Mouse (Mus musculus) neural tube, embryonic 15.5 days (tissue): ENCODE measurements around the gene Asb18. TPM values are rescaled to one million over a fixed set of nuclear protein-coding genes. Genes with fewer than 3 reads are reported as not detected.

Source experiments
- ATAC-seq: fragments of 200-750 bp; cut with Nextera tagmentation; 2 replicates; pipeline ENCODE4 v1.8.0; 2017; ENCODE audit warnings: mild to moderate bottlenecking, moderate TSS enrichment, moderate library complexity; ENCODE audit not compliant: low FRiP score
- H3K27ac ChIP-seq: fragments of 300-500 bp; sonication (generic); replicated peaks from 2 replicates; pipeline ENCODE4 v1.5.1; 2015; ENCODE audit warnings: mild to moderate bottlenecking, inconsistent platforms
- H3K27me3 ChIP-seq: fragments of 300-500 bp; sonication (generic); replicated peaks from 2 replicates; pipeline ENCODE4 v1.6.1; 2015; ENCODE audit warnings: inconsistent platforms
- H3K36me3 ChIP-seq: fragments of 300-500 bp; sonication (generic); 2 replicates; pipeline ENCODE4 v1.6.1; 2015; ENCODE audit warnings: inconsistent platforms
- H3K4me1 ChIP-seq: fragments of 300-500 bp; sonication (generic); 2 replicates; pipeline ENCODE4 v1.6.1; 2015; ENCODE audit warnings: inconsistent platforms
- H3K4me2 ChIP-seq: fragments of 300-500 bp; sonication (generic); 2 replicates; pipeline ENCODE4 v1.6.1; 2015; ENCODE audit warnings: inconsistent platforms, mild to moderate bottlenecking, moderate library complexity
- H3K4me3 ChIP-seq: fragments of 300-500 bp; sonication (generic); replicated peaks from 2 replicates; pipeline ENCODE4 v1.5.1; 2015; ENCODE audit warnings: mild to moderate bottlenecking, inconsistent platforms
- H3K9ac ChIP-seq: fragments of 300-500 bp; sonication (generic); replicated peaks from 2 replicates; pipeline ENCODE4 v1.6.1; 2015; ENCODE audit warnings: mild to moderate bottlenecking, inconsistent platforms
- H3K9me3 ChIP-seq: fragments of 300-500 bp; sonication (generic); replicated peaks from 2 replicates; pipeline ENCODE4 v1.6.1; 2016; ENCODE audit warnings: inconsistent platforms
- WGBS: fragments of 180-500 bp; shearing (Covaris S2); methylation state at CpG from one replicate; pipeline ENCODE4 v1.1.7; 2015; ENCODE audit warnings: mixed read lengths; 5-methylcytosine and 5-hydroxymethylcytosine counted together
- polyA plus RNA-seq: library from polyadenylated mRNA; unstranded; fragments of >200 nt; fragmentation: Nextera tagmentation; extraction: Ambion mirVana; gene quantifications from 2 replicates; pipeline ENCODE4 v1.2.1, GENCODE M21; 2015

Asb18 gene
- 0.64 and 0.72 TPM in 2 replicates for polyA plus RNA-seq

GRCm38 (mm10) chr1:90014446-90014845 is at the start of gene Asb18:
Gene Asb18 (minus strand): TSS chr1:90014666.
- no peak for ATAC-seq

GRCm38 (mm10) chr1:90060599-90060998 is 46.1 kb upstream of the Asb18 start:
- Histone ChIP-seq H3K9me3 (no peaks in the 10 kb centered on the region), H3K4me2 (no peak overlapping the region), H3K27me3 (no peaks in the 10 kb centered on the region), H3K9ac (no peak overlapping the region), H3K4me1 (no peaks in the 10 kb centered on the region), H3K36me3 (no peaks in the 10 kb centered on the region), H3K4me3 (no peak overlapping the region), H3K27ac (no peak overlapping the region)
- peak; percentile 53; the same call in 1 of the 2 replicates for ATAC-seq
- 21% methylated on average over 7 of the region's 7 CpGs for WGBS

More at GRCm38 (mm10) chr1:90014446-90014845, at the start of gene Asb18:
- 82% methylated on average over 5 of the region's 5 CpGs for WGBS
- Histone ChIP-seq H3K4me2 (no peak within 1 kb of the TSS), H3K27me3 (no peaks in the 10 kb centered on the region), H3K4me3 (no peak within 1 kb of the TSS), H3K27ac (no peak within 1 kb of the TSS), H3K9ac (no peak within 1 kb of the TSS), H3K9me3 (no peaks in the 10 kb centered on the region), H3K4me1 (no peaks in the 10 kb centered on the region), H3K36me3 (no peaks in the 10 kb centered on the region)

GRCm38 (mm10) chr1:90060054-90060453 is 45.6 kb upstream of the Asb18 start:
- no peak for ATAC-seq
- no peaks in the 10 kb centered on the region for H3K36me3 ChIP-seq
- H3K4me2 ChIP-seq: no peak overlapping the region
- H3K9me3 ChIP-seq: no peaks in the 10 kb centered on the region
- no peak overlapping the region for H3K4me3 ChIP-seq
- no peak overlapping the region for H3K9ac ChIP-seq
- no peak overlapping the region for H3K27ac ChIP-seq
- no peaks in the 10 kb centered on the region for H3K27me3 ChIP-seq
- WGBS: 74% methylated on average over 3 of the region's 3 CpGs
- no peaks in the 10 kb centered on the region for H3K4me1 ChIP-seq

- Histone ChIP-seq H3K9ac (no peak overlapping the region), H3K9me3 (no peaks in the 10 kb centered on the region), H3K27me3 (no peaks in the 10 kb centered on the region), H3K36me3 (no peaks in the 10 kb centered on the region), H3K4me3 (no peak overlapping the region), H3K27ac (no peak overlapping the region), H3K4me2 (no peak overlapping the region), H3K4me1 (peaks cover 26% of the 10 kb centered on the region)
- WGBS: 78% methylated on average over 4 of the region's 4 CpGs
- ATAC-seq: no peak
Measured at GRCm38 (mm10) chr1:90054991-90055390, 40.5 kb upstream of the Asb18 start.

- H3K9me3 ChIP-seq: no peaks in the 10 kb centered on the region
- 19% methylated on average over 5 of the region's 5 CpGs for WGBS
- ATAC-seq: 0 out of 2 replicates have a peak, but pooled peaks have one; percentile 36
- no peaks in the 10 kb centered on the region for H3K36me3 ChIP-seq
- no peak overlapping the region for H3K9ac ChIP-seq
- no peaks in the 10 kb centered on the region; the same call in 1 of the 2 replicates for H3K27me3 ChIP-seq
- peaks cover 30% of the 10 kb centered on the region for H3K4me1 ChIP-seq
- H3K4me2 ChIP-seq: no peak overlapping the region
- H3K4me3 ChIP-seq: no peak overlapping the region
- no peak overlapping the region for H3K27ac ChIP-seq
Measured at GRCm38 (mm10) chr1:90051347-90051746, 36.9 kb upstream of the Asb18 start.

- H3K36me3 ChIP-seq: no peaks in the 10 kb centered on the region
- peaks cover 30% of the 10 kb centered on the region for H3K4me1 ChIP-seq
- WGBS: 7% methylated on average over 20 of the region's 20 CpGs
- ATAC-seq: peak; percentile 43
- peak overlapping the region; percentile 30; the same call in 1 of the 2 replicates for H3K9ac ChIP-seq
- H3K4me3 ChIP-seq: no peak overlapping the region
- H3K9me3 ChIP-seq: no peaks in the 10 kb centered on the region
- H3K27ac ChIP-seq: peak overlapping the region; percentile 51; the same call in 1 of the 2 replicates
- H3K4me2 ChIP-seq: peak overlapping the region; percentile 31
- H3K27me3 ChIP-seq: no peaks in the 10 kb centered on the region; the same call in 1 of the 2 replicates
Measured at GRCm38 (mm10) chr1:90050046-90050739, 35.7 kb upstream of the Asb18 start.

- no peaks in the 10 kb centered on the region for H3K9me3 ChIP-seq
- H3K4me3 ChIP-seq: no peak overlapping the region
- ATAC-seq: no peak
- H3K9ac ChIP-seq: no peak overlapping the region
- H3K27me3 ChIP-seq: no peaks in the 10 kb centered on the region
- no peak overlapping the region for H3K4me2 ChIP-seq
- 77% methylated on average over 2 of the region's 2 CpGs for WGBS
- H3K4me1 ChIP-seq: no peaks in the 10 kb centered on the region
- H3K36me3 ChIP-seq: no peaks in the 10 kb centered on the region
- no peak overlapping the region for H3K27ac ChIP-seq
Measured at GRCm38 (mm10) chr1:90028305-90028704, 13.8 kb upstream of the Asb18 start.

GRCm38 (mm10) chr1:90026945-90027344 is 12.5 kb upstream of the Asb18 start:
- no peaks in the 10 kb centered on the region for H3K4me1 ChIP-seq
- no peaks in the 10 kb centered on the region for H3K27me3 ChIP-seq
- no peak; the same call in 1 of the 2 replicates for ATAC-seq
- H3K4me2 ChIP-seq: no peak overlapping the region
- H3K36me3 ChIP-seq: no peaks in the 10 kb centered on the region
- WGBS: 21% methylated on average over 3 of the region's 3 CpGs
- H3K9ac ChIP-seq: no peak overlapping the region
- H3K9me3 ChIP-seq: no peaks in the 10 kb centered on the region
- no peak overlapping the region for H3K27ac ChIP-seq
- no peak overlapping the region for H3K4me3 ChIP-seq

- no peak overlapping the region for H3K4me2 ChIP-seq
- ATAC-seq: no peak
- H3K27me3 ChIP-seq: no peaks in the 10 kb centered on the region
- H3K4me1 ChIP-seq: no peaks in the 10 kb centered on the region
- no peak overlapping the region for H3K4me3 ChIP-seq
- no peak overlapping the region for H3K9ac ChIP-seq
- H3K36me3 ChIP-seq: no peaks in the 10 kb centered on the region
- 87% methylated on average over 5 of the region's 5 CpGs for WGBS
- H3K27ac ChIP-seq: no peak overlapping the region
- no peaks in the 10 kb centered on the region for H3K9me3 ChIP-seq
Measured at GRCm38 (mm10) chr1:90020336-90020735, 5.9 kb upstream of the Asb18 start.

GRCm38 (mm10) chr1:90018071-90018470 is 3.6 kb upstream of the Asb18 start:
- no peak overlapping the region for H3K4me3 ChIP-seq
- no peaks in the 10 kb centered on the region for H3K4me1 ChIP-seq
- H3K27me3 ChIP-seq: no peaks in the 10 kb centered on the region
- WGBS: 78% methylated on average over 6 of the region's 6 CpGs
- H3K4me2 ChIP-seq: no peak overlapping the region
- H3K36me3 ChIP-seq: no peaks in the 10 kb centered on the region
- no peaks in the 10 kb centered on the region for H3K9me3 ChIP-seq
- H3K9ac ChIP-seq: no peak overlapping the region
- no peak overlapping the region for H3K27ac ChIP-seq
- ATAC-seq: no peak

GRCm38 (mm10) chr1:90013273-90013672 is 1.2 kb downstream of the Asb18 start:
- no peak overlapping the region for H3K27ac ChIP-seq
- H3K4me1 ChIP-seq: no peaks in the 10 kb centered on the region
- H3K4me3 ChIP-seq: no peak overlapping the region
- H3K9me3 ChIP-seq: no peaks in the 10 kb centered on the region
- H3K4me2 ChIP-seq: no peak overlapping the region
- no peaks in the 10 kb centered on the region for H3K27me3 ChIP-seq
- 80% methylated on average over 5 of the region's 5 CpGs for WGBS
- H3K9ac ChIP-seq: no peak overlapping the region
- no peak for ATAC-seq
- H3K36me3 ChIP-seq: no peaks in the 10 kb centered on the region

GRCm38 (mm10) chr1:90012850-90013249 is 1.6 kb downstream of the Asb18 start:
- Histone ChIP-seq H3K4me2 (no peak overlapping the region), H3K27me3 (no peaks in the 10 kb centered on the region), H3K36me3 (no peaks in the 10 kb centered on the region), H3K9ac (no peak overlapping the region), H3K4me1 (no peaks in the 10 kb centered on the region), H3K9me3 (no peaks in the 10 kb centered on the region), H3K4me3 (no peak overlapping the region), H3K27ac (no peak overlapping the region)
- no peak for ATAC-seq
- 74% methylated on average over 7 of the region's 7 CpGs for WGBS
